Mouse (Mus musculus): ENCODE measurements at regions not wholly inside any gene's neighbourhood (a gene's known extent, or its start where the extent isn't known, plus 50 kb on each side); places are given as distances from the start of the nearest gene placed in this dataset.

DNA sequence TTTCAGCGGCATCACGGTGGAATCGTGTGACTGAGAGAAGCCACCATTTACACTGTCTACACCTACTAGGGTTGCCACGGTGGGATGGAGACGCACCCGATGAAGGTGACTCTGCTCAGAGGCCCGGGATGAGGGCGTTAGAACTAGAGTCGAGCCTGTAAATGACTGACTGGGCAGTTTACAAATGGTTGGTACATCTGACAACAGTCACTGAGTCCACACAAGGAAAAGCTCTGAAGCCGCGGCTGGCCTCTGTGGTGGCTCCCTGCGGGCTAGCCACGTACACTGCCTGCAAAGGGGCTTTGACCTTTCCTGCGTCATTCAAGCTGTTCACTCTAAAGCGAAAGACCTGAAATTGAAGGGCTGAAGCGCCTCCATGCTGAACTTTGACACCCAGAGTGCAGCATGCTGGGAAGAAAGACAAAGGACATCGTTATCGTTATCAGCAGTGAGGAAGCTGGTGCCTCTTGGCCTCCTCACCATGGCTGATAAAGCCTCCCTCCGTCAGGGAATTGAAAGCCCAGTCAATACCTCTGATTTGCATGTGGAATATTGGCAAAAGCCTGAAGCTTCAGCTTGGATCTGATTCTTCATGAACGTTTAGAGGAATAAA lies 462.1 kb upstream of the Arglu1 start:
- ATAC-seq (ENCODE audit: low TSS enrichment), result no peak

DNA sequence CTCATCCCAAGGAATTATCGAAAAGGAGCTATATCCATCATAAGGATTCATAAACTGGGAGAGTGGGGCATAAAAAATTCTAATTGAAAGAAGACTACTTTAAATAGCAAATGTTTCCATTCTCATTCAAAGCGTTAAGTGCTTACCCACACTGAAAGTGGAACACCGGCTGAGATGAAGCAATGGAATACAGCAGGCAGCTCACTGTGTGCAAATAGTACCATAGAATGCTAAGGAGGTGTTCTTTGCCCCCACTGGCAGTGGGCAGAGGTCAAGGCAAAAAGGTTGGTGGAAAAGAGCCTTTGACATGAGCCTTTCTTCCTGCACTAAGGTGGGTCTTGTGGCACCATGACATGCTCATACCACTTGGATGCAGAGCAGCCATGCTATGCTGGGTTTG lies 454.0 kb upstream of the Arglu1 start:
- ATAC-seq (ENCODE audit: low TSS enrichment), result no peak

DNA sequence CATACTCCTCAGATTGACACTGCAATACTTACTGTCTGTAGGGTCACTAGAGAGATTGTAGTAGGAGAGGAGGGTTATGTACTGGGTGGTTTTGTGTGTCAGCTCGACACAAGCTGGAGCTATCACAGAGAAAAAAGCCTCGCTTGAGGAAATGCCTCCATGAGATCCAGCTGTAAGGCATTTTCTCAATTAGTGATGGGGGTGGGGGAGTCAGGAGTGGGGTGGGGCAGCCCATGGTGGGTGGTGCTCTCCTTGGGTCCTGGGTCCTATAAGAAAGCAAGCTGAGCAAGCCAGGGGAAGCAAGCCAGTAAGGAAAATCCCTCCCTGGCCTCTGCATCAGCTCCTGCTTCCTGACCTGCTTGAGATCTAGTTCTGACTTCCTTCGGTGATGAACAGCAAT lies 449.5 kb upstream of the Arglu1 start:
- no peak for ATAC-seq (ENCODE audit: low TSS enrichment)

DNA sequence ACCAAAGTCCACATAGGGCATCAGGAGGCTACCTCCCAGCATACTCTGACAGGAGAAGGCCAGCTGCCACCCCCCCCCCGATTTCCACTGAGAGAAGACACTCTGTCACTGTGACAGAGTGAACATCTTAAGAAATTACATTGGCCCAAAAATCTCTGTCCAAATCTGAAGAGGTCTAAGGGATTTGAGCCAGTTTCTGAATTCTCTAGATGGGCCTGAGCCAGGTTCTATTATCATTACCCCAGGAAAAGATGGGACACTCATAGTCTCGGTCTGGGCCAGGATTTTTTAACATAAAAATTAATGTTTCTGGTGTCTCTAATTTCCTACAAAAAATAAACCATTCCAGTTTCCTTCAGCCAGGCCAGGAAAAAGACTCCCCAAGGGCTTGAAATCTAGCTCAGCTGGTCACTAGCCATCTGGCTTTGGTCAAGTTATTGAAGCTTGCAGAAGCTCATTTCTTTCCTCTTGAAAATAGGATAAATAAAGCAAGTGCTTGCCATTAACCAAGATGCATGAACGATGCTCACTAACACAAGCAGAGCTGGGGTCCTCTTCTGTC lies 448.8 kb upstream of the Arglu1 start:
- ATAC-seq (ENCODE audit: low TSS enrichment), result no peak

DNA sequence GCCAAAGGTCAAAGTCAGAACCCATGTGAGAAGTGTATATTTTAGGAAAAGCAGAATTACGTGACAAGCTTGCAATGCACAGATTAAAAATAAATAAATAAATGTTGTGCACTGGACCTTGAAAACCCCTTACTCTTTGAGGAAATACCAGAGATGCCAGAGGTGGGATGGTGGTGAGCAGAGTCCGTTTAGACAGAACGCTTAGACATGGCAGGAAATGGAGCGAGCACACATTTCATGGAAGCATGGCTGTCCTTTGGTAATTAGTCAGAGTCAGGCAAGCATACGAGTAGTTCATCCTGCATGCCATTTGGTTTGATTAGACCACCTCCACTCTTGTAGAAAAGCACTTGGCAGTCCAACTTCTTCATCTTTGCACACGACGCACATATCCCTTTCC lies 443.4 kb upstream of the Arglu1 start:
- ATAC-seq (ENCODE audit: low TSS enrichment), result no peak

DNA sequence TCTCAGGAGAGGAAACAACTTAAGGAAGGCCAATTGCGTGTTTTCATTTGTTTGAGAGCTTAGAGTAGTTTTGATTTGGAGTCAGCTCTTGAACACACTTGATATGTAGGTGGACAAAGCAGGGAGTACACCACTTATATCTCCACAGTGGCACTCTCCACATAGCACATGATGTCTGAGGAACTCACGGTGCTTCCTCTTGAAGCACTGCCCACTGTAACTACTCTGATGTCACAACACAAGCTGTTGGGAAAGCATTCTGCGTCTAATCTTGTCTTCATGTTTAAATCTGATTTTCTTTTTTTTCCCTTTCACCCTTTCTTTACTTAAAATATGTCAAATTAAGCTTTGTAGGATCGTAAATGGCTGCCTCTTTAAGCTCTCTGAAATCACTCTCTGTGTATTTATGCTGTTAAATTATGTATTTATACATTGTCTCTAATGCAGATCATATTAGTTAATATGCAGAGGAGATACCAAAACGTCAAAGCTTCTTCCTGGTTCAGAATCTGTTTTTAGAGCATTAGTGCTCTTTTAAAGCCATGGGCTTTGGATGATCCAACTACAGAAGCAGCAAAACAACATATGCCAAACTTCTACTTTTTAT lies 442.4 kb upstream of the Arglu1 start:
- peak; percentile 59; the same call in 1 of the 2 replicates for ATAC-seq (ENCODE audit: low TSS enrichment)

DNA sequence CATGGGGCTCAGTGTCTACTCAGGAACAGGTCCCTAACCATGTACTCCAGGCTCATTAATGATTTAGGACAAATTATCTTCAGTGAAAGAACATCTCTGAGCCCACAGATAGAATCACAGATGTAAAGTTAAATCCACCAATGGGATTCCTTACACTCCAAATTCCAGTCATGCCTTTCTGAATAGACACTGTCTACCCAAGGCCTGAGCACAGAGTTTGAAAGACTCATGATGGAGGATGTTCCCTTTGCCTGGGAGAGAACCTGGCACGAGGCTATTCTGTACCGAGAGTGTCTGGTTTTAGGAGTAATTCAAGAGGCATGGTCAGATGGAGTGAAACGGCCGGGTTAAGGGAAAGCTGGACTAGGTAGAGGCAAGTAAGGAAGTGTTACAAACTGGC lies 440.9 kb upstream of the Arglu1 start:
- ATAC-seq (ENCODE audit: low TSS enrichment), result no peak

DNA sequence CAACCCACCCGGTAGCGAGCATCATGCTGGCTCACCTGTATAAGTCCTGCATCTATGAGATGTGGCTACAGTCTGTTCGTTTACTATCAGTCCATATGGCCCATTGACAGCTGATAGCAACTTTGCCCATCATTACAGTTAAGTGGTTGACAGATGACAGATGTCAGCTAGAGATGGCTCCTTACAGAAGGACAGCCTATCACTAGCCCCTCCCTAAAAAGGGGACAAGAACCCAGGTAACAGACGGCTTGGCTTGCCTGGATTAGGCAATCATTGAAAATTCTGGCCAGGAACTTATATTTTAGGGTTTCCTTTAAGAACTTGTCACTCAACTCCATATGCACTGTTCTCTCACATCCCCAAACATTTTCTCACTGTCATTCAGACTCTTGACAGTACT lies 434.2 kb upstream of the Arglu1 start:
- no peak for ATAC-seq (ENCODE audit: low TSS enrichment)

DNA sequence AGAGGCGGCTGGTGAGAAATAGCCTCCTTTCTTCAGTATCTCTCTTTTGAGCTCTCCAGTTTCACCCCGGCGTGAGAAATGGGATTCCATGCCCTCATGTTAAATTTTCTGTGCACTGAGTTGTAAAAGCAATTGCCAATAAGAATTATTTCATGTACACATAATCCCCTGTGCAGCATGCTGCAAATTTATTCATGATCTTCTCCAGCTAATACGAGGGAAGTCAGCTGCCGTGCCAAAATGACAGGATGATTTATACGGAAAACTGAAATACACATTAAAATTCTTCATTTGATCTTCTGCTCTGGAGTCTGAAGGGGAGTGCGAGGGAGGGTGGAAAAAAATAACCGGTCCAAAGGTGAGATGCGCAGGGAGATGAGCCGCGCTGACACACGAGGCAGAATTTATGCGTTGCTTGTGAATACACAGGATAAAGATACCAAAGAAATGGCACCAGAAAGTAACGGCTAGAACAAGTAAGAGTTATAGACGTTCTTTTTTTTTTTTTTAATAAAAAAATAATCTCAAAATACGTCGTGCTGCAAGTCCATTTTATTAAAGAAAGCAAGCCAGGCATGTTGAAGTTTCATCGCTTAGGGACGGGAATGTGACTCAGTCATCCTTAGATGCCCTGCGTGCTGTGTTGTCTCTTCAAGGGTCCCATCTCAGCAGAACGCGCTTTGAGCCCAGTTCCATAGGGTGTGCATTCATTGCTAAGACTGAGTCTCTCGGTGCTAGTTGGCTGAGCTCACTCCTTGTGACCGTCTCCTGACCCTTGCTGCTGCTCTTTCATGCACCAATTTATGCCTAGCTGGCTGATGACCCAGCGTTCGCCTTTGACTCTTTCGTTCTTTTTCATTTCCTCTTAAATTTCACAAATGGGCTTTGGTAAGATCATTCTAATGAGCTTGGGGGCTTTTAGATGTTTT lies 427.8 kb upstream of the Arglu1 start:
- no peak for ATAC-seq (ENCODE audit: low TSS enrichment)

DNA sequence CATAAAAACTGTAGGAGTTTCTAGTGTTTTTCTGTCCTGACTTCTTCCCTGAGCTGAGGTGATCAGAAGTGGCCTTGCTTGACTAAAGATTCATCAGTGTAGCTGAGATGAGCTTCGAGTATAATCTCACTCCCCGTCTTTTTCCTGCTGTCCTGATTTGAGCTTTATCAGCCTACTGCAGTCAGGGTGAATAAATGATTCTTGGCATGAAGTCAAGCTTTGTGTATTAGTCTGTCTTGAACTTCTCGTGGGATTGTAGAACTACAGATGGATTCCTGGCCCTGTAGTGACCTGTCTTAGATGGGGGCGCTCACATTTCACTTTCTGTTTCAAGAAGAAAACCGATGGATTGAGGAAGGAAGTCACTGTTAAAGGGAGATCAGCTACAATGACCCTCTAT lies 405.7 kb upstream of the Arglu1 start:
- ATAC-seq (ENCODE audit: low TSS enrichment), result no peak

DNA sequence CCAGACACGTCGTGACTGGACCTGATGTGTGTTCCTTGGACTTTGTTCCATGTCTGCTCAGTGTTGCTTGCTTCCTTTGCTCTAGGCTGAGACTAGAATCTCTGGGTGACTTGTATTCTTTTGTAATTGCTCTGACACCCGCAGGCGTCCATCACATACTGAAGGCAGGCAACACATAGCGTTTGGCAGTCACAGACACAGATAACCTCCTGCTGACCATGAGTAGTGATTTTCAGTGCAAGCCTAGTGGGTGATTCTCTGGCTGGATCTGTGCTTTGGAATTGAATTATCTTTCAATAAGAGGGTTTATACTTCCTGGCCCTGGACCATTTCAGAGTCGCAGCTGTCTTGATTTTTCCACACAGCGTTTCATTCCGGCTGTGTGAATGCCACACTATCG lies 403.7 kb upstream of the Arglu1 start:
- ATAC-seq (ENCODE audit: low TSS enrichment), result no peak

DNA sequence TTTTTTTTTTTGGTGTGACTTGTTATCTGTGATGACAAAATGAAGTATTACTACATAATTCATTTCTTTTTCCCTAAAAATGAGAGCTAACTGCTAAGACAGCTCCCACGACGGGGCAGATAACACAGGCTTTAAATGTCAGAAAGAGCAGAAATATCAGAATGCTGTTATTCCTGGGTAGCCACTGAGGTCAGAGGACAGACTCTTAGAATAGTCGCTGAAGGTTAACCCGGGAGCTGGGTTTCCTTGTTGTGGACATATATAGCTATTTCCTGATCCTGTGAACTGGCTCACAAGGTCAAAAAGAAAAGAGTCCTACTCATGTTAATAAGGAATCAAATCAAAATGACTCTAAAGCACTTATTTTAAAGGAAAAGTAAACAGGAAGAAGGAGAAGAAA lies 403.0 kb upstream of the Arglu1 start:
- ATAC-seq (ENCODE audit: low TSS enrichment), result no peak

DNA sequence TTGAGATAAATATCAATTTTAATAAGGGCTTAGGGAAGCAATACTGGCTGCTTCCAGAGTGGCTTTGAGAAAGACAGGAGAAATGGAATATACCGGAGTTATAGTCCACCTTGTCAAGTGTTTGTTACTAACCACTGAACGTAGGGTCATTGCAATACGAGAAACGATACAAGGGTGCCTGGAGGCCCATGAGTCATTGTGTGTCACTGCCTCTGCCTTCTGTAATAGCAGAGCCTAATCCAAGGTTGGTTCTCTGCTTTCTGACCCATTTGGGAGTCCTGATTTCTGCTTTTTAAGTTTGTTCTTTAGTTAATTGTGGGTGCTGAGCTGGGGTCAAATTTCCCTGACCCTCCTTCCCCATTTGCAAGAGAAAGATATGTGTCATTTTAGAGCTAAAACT lies 382.4 kb upstream of the Arglu1 start:
- no peak for ATAC-seq (ENCODE audit: low TSS enrichment)

DNA sequence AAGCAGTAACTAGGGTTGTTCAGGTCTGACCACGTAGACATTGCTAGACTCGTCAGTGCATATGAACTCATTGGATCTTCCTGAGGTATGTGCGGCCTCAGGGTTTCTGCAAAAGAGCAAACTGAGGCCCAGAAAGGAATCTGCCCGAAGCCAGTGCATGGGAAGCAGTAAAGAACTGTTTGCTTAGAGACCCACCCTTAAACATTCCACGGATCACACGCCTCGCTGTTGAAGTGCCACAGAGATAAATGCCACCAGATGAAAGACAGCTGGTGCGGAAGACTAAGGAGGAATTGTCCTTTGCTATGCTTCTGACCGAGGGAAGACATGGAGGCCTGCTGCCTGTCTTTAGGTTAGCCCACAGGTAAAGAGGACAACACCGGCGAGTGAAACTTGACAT lies 382.0 kb upstream of the Arglu1 start:
- no peak for ATAC-seq (ENCODE audit: low TSS enrichment)

DNA sequence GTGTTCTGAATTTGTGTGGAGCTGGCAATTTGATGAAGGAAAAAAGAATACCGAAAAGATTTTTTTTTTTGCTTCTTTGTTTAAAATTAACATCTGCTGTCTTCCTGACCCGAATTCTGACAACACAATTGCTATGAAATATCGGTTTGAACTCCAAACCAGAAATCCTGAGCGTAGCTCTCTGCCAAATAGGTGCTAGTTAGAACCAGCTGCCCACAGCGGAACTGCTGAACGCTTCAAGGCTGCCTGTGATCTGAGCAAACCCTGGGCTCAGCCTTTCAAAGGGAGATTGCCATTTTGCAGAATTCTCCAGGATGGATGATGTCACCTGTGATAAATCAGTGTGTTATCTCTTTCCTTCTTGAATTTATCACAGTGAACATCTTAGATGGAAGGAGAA lies 380.6 kb upstream of the Arglu1 start:
- ATAC-seq (ENCODE audit: low TSS enrichment), result no peak

DNA sequence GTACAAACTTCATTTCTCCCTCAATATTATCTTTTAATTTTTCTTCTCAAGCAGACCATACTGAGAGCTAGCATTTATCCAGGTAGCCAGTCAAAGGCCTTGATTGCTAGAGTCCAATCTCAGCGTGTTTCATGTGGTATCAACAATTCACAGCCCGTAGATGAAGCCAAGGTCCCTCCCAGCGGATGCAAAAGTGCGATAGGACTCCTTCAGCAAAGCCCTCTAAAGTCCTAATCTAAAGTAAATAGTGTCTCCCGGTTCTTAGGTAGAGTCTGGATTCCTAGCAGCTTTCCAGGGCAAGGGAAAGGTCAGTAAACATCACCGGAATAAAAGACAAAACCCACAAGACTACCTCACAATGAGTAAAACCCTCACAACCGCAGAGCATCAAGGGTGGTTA lies 379.5 kb upstream of the Arglu1 start:
- ATAC-seq (ENCODE audit: low TSS enrichment), result no peak

DNA sequence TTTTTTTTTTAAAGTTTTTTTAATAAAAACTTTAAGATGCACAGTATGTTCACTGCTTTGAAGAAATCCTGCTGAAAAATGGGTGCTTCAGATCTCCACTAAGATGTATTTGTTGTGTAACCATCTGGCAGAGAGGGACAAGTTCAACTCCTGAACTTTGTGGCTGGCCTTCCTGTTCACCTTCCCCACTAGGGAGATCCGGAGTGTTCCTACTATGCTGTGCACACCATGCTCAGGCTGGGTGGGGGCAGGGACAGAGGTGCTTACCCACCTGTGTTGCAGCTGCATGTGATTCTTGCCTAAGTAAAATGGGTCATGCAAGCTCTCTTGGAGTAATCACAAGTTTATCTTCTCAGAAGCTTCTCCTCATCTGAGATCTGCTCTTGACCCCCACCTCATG lies 377.4 kb upstream of the Arglu1 start:
- ATAC-seq (ENCODE audit: low TSS enrichment), result no peak

DNA sequence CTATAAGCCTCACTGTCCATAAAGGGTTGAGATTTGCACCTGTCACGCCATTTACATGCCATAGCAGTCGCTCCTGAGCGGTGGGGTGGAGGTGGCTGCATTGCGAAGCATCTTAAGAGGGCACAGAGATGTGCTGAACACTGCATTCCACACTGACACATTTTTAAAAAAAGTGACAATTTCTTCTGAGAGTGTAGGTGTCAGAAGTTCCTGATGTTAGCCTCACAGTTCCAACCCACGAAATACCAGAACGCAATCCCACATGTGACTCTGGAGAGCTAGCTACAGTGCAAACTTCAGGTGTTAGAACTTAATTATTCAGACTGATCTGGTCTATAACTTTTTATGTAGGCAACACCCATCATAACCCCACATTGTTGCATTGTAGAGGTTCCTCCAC lies 369.8 kb upstream of the Arglu1 start:
- peak; percentile 31; the same call in 1 of the 2 replicates for ATAC-seq (ENCODE audit: low TSS enrichment)

DNA sequence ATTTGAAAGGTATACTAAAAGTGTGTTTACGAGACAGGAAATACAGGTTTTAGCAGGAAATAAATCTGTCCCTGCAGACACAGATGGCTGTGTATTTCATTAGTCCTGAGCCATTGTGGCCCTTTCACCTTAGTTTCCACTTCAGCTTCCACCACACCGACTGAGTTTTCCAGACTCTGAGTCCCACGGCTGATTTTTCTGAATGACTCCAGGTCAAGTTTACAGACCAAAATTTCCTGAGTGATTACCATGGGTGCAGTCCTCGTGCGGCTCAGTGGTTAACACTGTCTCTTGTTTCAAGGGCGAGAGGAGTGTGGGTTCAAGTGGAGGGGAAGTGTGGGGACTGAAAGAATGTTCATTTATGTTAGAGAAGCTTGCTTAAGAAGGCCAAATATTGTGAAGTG lies 365.1 kb upstream of the Arglu1 start:
- no peak for ATAC-seq (ENCODE audit: low TSS enrichment)

DNA sequence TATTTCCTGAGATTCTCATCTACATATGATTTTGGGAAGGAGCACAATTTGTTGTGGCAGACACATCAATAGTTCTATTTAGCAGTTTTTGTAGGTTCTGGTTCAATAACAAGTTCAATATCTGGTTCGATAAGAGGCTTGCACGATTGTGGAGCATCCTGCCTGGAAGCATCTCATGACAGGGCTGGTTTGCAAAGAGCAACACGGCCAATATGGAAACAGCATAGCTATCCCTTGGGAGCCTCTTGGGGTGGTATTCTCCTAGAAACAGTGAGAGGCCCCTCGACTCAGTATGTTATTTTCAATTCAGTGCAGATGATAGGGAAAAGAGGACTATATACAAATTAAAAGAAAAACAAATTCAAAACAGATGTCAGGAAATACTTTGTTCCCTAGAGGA lies 364.5 kb upstream of the Arglu1 start:
- no peak for ATAC-seq (ENCODE audit: low TSS enrichment)

DNA sequence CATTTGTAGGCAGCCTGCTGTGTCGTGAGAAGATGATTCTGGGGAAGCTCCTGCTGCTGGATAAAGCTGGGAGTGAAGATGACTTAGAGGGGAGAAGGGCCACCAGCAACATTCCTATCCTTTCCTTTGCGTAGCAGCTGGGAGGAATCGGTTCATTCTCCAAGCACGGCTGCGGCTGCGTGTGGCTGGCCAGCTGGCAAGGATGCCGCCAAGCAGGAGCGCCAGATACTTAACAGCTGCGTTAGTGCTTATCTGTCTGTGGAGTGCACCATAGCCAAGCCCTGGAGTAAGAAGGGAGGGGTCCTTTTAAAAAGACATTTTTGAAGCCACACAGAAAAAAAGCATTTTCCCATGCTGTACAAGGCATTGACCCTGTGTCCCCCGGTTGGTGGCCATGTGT lies 361.4 kb upstream of the Arglu1 start:
- ATAC-seq (ENCODE audit: low TSS enrichment), result peak; percentile 77

DNA sequence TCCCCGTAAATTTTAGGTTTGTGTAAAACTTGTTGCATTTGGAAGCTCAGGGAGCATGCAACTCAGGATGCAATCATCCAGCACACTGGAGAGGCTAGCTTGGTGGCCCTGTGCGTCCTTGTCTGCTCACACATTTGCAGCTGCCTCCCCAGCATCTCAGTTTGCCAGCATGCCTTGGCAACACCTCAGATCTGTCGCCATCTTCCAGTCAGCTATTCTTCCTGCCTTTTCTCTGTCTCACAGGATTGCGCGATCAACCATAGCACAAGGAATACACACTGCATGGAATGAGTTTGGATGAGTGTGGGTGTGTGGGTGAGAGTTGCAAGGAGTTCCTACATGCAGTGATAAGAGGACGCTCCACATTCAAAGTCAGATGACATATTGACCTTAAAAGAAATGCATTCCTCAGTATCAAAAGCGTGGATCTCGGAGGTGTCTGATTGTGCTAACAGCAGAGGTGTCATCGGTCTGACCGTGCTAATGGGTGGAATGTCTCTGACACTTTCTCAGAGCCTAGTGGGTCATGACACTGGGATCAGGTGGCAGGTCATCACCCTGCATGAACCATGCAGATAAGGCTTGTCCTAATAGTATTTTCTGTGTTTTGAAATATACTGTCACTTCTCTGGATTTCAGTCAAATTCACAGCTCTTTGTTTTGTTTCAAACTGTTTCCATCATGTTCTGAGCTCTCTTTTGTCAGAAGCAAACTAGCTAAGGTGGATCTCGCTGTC lies 360.6 kb upstream of the Arglu1 start:
- ATAC-seq (ENCODE audit: low TSS enrichment), result peak; percentile 41; the same call in 1 of the 2 replicates
